Mouse (Mus musculus) liver, adult (tissue): ENCODE measurements around the gene Cwc27.

Source experiments
- GATA4 ChIP-seq: IDR thresholded peaks from 2 replicates; pipeline ENCODE4 v1.6.1; 2014; ENCODE audit warnings: mild to moderate bottlenecking, low read length; ENCODE audit not compliant: insufficient replicate concordance

Cwc27 gene

DNA sequence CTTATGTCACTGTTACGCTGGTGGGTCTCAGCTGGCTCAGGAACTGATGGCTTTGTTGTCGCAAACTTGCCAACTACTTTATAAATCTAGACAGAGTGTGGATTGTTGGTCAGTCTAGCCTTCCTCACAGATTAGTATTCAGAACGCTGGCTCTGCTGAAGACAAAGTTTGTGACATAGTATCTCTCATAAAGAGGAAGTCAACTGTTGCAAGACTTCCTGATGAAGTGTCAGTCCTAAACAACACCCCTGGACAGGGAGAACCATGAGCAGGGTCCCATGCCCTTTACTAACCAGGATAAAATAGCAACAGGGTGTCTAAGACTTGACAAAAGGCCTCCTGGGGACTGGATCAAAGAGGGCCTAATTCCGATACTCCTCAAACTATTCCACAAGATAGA lies 205.6 kb downstream of the Cwc27 start:
- TF ChIP-seq GATA4 = no peak

DNA sequence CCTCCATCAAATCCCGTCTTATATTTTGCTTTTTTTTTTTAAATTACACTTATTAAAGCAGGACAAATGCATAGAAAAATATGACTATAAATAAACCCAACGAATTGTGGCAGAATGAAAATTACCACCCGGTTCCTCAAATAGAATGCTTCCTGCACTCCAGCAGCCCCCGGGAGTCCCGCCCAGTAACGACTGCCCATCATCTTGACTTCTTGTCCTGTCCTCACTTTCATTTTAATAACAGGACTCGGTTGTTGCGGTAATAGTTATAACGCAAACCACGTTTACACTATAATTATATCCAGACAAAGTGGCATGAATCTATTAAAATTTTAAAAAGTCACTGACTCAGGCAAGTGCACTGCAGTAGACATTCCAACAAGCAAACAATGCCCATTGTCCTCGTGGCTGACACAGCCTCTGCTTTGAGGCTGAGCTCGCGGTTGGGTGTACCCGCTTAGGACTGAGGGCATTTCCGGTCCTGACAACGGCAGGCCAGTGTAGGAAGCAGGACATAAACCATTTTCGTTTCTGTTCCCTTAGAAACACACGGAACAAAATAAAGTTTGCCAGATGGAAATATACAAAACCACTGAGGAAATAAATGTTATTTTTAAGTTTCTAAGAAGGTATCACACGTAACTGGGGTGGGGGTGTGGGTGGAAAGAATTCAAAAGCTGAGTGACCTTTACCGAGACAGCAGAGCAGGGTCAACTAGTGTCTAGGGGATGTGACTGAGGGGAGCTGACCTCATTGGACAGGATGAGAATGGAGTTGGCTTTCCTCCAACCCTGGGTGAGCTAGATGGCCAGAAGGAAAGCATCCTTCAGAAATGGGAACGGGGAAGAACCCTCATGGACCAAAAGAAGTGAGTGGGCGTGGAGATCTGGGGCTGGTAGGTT lies 206.5 kb downstream of the Cwc27 start:
- no peak for TF ChIP-seq GATA4

DNA sequence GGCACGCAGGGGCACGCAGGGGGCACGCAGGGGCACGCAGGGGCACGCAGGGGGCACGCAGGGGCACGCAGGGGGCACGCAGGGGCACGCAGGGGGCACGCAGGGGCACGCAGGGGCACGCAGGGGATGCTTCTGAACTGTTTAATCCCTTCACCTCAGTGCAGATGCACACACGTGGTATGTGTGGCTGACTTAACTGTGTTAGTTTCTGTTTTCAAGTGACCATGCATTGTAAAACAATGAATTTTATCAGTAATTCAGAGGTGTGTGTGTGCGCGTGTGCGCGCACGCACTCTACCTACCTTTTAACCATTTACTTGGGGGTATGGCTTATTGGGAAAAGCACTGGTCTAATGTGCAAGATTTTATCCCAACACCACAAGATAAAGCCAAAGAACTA lies 208.4 kb downstream of the Cwc27 start:
- no peak for TF ChIP-seq GATA4

DNA sequence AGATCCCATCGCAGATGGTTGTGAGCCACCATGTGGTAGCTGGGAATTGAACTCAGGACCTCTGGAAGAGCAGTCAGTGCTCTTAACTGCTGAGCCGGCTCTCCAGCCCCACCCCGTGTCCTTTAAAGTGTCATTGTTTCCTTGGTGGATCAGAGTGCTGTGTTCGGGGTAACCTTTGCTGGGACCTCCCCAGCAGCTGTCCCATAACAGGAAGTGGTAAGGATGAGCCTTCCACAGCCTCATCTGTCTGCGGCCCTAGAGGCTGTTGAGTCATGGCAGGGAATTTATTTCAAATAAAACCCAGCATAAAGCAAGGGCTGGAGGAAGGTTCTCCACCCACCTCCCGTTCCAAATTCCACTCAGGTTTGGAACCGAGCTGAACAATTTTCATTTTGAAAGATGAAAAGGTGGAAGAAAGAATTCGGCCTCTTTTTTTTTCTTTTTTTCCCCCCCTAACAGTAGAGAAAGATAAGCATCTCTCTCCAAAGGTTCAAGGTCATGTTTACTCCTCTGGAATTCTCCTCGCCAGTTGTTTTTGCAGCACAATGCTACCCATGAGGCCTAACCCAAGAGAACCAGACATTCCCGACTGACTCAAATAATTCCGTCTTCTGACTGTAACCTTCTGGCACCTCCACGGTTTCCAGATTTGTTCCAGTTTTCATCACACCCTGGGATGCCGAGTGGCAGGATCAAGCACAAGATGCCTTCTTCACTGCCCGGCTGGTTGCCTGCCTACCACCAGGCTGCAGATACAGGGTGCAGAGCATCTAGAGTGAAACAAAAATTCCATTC lies 210.0 kb downstream of the Cwc27 start:
- TF ChIP-seq GATA4 = no peak

DNA sequence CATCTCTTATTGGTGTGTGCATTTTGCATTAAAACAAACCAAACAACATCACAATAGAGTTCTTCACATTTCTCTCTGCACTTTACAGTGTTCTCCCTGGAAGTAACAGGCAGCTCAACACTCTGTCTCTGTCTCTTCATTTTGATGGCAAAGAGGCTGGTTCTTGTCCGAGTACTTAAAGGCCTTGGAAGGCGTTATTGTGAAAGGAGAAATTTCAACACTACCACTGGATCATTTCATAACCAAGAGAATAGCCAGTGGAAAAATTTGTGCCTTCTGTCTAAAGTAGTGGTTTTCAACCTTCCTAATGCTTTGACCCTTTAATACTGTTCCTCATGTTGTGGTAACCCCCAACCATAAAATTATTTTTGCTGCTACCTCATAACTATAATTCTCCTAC lies 211.8 kb downstream of the Cwc27 start:
- no peak for TF ChIP-seq GATA4

DNA sequence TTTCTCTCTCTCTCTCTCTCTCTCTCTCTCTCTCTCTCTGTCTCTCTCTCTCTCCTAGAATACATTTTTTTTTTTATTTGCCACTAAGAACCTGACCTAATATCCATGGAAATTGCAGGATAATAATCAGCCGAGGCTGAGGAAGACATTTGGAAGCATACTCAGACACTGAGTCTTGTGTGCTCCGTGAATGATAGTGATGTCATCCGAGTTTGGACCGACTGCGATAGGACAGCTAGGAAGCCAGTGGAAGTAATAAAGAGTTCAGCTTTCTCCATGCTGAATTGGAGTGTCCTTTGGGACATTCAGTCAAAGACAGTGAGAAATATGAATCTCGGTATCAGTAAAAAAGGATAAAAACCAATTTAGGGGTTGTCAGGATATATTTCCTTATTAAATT lies 214.7 kb downstream of the Cwc27 start:
- TF ChIP-seq GATA4 = no peak

DNA sequence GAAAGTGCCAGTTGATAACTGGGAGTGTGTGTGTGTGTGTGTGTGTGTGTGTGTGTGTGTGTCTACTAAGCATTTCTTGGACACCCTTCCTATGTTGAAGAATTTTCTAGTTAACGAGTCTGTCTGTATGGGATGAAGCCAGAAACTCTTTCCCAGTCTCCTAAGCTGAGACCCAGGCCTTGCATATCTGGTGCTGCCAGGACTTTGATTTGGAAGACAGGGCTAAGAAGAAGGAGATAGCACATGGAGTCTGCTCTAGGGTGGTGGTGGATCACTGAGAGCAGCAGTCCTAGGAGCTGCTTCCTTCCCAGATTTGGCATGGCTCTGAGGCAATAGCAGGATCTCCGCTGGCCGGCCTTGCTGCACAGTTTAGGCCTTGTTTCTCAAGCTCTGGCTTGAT lies 215.2 kb downstream of the Cwc27 start:
- TF ChIP-seq GATA4 = no peak

DNA sequence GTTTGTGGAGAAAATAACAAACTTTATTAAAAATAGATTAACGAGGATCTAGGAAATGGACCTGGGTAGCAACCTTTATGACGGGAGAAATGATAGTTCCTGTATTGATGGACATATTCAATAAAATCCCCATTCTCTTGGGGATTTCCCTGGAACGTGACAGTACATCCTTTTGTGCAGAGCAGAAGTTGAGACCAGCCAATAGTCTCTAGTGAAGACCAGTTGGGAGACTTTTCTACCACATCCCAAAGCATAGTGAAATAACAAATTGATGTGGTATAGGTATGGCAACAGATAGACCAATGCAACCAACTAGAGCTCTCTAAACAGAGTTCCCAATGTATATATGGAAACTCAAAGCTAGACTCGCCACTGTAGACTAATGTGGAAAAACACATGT lies 220.7 kb downstream of the Cwc27 start:
- TF ChIP-seq GATA4 = no peak

DNA sequence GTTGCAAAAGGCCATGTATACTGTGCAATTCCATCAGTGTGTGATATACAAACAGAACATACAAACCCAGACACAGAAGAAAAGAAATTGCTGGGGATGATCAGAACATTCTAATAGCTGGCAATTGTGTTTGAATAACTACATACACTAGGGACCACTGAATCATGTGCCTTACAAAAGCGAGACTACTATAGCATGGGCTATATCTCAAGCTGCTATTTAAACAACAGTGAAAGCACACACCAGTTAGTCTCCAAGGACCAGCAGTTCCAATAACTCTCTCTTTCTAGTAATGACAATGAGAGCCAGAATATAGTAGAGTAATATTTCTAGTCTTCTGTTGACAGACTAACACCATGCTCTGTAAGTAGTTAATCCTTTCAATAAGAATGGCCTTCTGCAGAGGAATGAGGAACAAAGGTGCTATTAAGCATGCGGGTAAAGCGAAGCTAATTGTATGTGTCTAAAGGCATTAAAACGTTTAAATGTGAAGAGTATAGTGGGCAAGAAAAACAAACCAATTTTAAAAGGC lies 222.1 kb downstream of the Cwc27 start:
- no peak for TF ChIP-seq GATA4

DNA sequence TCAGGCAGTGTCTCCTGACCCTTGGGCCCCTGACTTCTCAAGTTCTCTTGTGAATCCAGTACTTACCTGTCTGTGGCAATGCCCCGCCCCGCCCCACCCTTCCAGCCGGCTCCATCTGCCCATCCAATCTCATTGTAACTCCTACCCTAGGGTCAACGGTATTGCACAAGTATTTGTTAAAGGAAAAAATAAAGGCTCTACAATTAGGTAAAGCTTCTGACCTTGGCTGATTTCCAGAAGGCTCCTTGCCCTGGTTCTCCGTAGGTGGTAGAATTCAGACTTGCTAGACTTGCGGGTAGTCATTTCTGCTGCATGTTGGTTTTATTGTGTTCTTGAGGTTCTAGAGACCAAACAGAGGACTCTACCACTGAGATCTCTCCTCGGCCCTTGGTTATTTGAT lies 226.0 kb downstream of the Cwc27 start:
- no peak for TF ChIP-seq GATA4

DNA sequence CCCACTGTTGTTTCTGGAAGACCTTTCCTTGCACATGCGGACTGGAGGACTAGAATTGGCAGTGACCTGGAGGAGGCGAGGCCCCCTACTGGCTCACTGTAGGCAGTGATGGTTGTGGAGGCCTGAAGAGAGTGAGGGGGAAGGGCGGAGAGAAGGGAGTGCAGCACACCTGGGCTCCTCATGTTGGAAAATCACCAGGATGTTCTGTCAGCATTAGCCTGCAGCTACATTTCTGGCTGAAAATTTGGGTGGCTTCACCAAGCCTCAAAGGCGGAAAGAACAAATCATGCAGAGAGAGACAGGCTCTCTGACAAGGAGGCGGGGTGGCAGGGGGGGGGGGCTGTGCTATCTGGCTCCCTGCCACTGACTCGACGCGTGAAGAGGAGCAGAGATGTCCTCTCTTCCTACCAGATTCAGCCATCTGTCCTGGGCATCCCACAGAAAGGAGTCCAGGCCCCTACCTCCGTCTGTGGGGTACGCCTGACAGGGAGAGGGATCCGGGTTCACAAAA lies 226.8 kb downstream of the Cwc27 start:
- TF ChIP-seq GATA4 = no peak

DNA sequence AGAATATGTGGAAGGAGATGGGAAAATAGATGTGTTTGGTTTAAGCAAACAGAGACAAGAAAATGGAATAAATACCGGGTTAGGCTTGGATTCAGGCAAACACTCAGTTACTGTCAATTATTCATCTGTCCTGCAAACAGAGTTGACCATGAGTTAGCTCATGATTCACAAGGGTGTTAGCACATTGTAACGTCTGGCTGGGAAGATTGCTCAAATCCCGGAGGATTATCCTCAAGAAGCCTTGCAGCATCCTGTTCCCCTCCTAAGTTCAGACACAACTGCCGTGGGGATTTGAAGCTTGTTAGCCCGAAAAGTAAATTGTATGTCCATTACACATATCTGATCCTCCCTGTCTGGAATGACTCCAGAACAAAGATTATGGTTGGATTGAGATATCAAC lies 228.6 kb downstream of the Cwc27 start:
- TF ChIP-seq GATA4 = no peak
